Mouse (Mus musculus) megakaryocyte, embryonic 14.5 days (primary cell): ENCODE data around the gene Fam71b. TPM values are rescaled to one million over a fixed set of nuclear protein-coding genes. Genes with fewer than 3 reads are reported as not detected.

Experiments
- H3K27me3 ChIP-seq: replicated peaks from 2 replicates; pipeline ENCODE3; 2012; ENCODE audit warnings: inconsistent platforms
- H3K36me3 ChIP-seq: replicated peaks from 2 replicates; pipeline ENCODE3; 2012; ENCODE audit warnings: low read length, inconsistent platforms, mixed read lengths
- H3K4me1 ChIP-seq: 2 replicates; pipeline ENCODE4 v1.6.1; 2012; ENCODE audit warnings: inconsistent platforms
- H3K4me3 ChIP-seq: replicated peaks from 2 replicates; pipeline ENCODE3; 2012; ENCODE audit warnings: moderate library complexity, mild to moderate bottlenecking, inconsistent platforms
- H3K9me3 ChIP-seq: 2 replicates; pipeline ENCODE4 v1.6.1; 2012; ENCODE audit warnings: inconsistent platforms
- FLI1 ChIP-seq: IDR thresholded peaks from 2 replicates; pipeline ENCODE4 v1.6.1; 2012; ENCODE audit warnings: low read length, inconsistent platforms, mixed read lengths
- GATA1 ChIP-seq: IDR thresholded peaks from 3 replicates; pipeline ENCODE4 v1.6.1; 2012; ENCODE audit warnings: mixed read lengths, low read length, inconsistent platforms, borderline replicate concordance
- polyA plus RNA-seq: library from polyadenylated mRNA; stranded (reverse); fragments of >175 nt; gene quantifications from 2 replicates; pipeline ENCODE4 v1.2.3, GENCODE M21; 2012; ENCODE audit warnings: low replicate concordance; ENCODE audit not compliant: insufficient read depth

The Fam71b gene
- 0.43 and 2.6 TPM in 2 replicates for polyA plus RNA-seq

DNA sequence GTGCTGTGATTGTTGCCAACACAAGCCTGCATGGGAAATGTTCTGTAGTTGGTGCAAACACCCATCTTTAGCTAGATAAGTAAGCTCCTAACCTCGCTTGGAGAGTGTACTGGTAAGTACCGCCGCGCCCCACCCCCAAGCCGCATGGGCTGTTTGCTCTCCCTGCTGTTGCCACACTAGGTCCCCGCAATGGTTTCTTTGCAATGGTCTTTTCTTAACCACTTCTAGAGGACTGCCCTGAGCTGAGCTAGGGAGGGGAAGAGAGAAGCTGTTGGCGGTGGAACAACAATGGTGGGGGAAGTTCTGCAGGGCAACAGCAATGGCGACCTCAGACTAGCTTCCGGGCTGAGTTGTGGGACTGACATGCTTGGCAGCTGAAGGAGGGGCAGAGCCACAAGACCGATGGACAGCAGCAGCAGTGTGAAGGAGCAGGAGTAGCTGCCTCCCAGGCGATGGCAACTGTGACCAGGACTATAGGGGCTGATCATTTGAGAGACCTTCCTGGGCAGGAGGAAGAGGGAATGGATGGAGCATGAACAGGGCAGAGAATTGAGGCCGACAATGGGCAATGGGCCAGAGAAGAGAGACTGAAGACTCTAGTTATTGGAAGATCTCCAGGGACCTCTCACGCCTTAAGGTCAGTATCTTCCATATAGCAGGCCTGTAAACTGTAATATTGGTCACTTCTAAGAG lies at the start of gene Fam71b:
Gene Fam71b, plus strand, starts transcription at position 393 of the 693 bp plus-strand sequence.
- TF ChIP-seq FLI1 (no peak), GATA1 (no peak)
- Histone ChIP-seq H3K4me3 (peak within 1 kb of the TSS; percentile 24), H3K4me1 (peaks cover 37% of the 10 kb centered on the region)

DNA sequence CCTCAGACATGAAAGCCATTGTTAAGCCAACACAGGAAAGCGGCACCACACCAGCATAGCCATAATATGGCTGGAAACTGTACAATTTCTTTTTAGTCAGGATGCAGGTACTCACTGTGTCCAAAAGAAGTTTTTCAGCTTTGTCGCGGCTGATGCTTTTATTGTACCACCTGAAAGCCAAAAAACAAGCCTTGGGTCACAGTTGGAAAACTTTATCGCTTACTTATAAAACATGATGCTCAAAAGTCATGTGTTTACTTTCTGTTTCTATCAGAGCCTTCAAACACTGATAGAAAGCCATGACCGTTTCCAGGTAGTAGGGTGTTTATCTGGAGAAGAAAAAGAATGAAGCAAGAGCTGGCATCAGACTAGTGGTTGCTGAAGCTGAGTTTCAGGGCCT lies 48.6 kb upstream of the Fam71b start:
- Histone ChIP-seq H3K9me3 (no peaks in the 10 kb centered on the region), H3K36me3 (no peaks in the 10 kb centered on the region), H3K4me1 (peaks cover 19% of the 10 kb centered on the region), H3K4me3 (no peak overlapping the region), H3K27me3 (no peaks in the 10 kb centered on the region)
- no peak for TF ChIP-seq FLI1
- no peak for TF ChIP-seq GATA1

More for the DNA sequence above, at the start of gene Fam71b:
- Histone ChIP-seq H3K27me3 (peaks cover 20% of the 10 kb centered on the region), H3K36me3 (no peaks in the 10 kb centered on the region), H3K9me3 (no peaks in the 10 kb centered on the region)

DNA sequence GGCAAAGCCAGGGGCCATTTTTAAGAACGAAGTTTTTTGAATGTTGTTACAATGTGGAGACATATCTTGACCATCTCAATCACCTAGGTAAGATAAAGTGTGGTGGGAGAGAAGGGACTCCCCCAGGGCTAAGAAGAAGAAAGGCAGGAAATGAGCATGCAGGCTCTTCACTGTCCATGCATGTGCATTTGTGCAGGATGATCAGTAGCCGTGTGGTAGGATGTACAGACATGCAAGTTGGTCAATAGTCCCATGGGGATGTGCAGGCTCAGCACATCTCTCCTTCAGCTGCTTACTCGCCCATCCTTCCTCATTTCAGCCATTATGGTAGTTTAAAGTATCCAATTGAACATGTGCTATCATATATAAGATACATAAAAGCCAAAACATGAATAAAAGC lies 47.9 kb upstream of the Fam71b start:
- Histone ChIP-seq H3K36me3 (no peaks in the 10 kb centered on the region), H3K4me1 (peaks cover 15% of the 10 kb centered on the region), H3K27me3 (no peaks in the 10 kb centered on the region), H3K9me3 (no peaks in the 10 kb centered on the region), H3K4me3 (no peak overlapping the region)
- TF ChIP-seq GATA1 (no peak), FLI1 (no peak)

DNA sequence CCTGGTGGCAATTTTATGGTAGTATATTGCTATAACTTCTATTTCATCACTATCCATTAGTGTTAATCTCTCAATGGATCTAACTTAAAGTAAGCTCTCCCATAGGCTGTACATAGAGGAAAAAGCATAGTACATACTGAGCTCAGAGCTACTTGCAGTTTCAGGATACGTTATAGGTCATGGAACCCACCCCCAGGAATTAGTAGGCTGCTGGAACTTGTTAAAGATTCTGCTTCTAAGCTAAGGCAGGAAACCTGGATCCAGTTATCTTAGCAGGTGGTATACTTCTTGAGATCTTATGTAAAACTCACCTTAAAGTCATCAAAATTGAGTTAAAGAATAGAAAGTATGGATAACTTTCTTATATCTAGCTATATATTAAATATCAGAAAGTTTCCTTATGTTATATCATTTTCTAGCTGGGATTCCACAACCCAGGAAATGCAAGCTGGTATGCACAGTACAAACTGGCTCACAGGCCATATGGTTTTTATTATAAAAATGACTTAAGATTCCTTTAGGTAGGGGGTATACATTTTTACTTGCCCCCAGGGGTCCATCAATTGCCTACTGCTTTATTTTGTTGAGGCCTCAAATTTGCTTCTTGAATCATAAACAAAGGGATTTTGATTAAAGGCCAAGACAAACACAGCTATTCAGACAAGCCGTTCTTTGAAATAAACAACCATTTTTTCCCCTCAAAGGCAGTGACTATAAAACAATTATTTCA lies 46.5 kb upstream of the Fam71b start:
- Histone ChIP-seq H3K27me3 (no peaks in the 10 kb centered on the region), H3K36me3 (no peaks in the 10 kb centered on the region)

DNA sequence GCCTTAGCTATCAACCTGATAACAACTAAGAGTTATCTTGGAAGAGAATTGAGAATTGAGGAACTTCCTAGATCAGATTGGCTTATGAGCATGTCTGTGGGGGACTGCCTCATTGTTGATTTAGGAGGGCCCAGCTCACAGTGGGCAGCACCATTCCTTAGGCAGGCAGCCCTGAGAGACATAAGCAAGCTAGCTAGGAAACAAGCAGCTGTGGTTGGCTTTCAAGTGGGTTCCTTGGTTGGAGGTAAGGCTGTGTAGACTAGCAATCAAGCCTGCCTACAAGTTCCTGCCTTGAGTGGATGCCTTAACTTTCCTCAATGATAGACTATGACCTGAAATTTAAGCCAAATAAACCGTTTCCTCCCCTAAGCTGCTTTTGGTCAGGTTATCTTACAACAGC lies 38.0 kb upstream of the Fam71b start:
- Histone ChIP-seq H3K36me3 (no peaks in the 10 kb centered on the region), H3K27me3 (peaks cover 12% of the 10 kb centered on the region), H3K4me1 (peaks cover 10% of the 10 kb centered on the region), H3K9me3 (no peaks in the 10 kb centered on the region; the same call in 1 of the 2 replicates), H3K4me3 (no peak overlapping the region)
- TF ChIP-seq GATA1 (no peak), FLI1 (no peak)

More for the DNA sequence above, 46.5 kb upstream of the Fam71b start:
- no peaks in the 10 kb centered on the region for H3K9me3 ChIP-seq
- peaks cover 1% of the 10 kb centered on the region for H3K4me1 ChIP-seq
- H3K4me3 ChIP-seq, result no peak overlapping the region
- no peak for TF ChIP-seq FLI1
- no peak for TF ChIP-seq GATA1

DNA sequence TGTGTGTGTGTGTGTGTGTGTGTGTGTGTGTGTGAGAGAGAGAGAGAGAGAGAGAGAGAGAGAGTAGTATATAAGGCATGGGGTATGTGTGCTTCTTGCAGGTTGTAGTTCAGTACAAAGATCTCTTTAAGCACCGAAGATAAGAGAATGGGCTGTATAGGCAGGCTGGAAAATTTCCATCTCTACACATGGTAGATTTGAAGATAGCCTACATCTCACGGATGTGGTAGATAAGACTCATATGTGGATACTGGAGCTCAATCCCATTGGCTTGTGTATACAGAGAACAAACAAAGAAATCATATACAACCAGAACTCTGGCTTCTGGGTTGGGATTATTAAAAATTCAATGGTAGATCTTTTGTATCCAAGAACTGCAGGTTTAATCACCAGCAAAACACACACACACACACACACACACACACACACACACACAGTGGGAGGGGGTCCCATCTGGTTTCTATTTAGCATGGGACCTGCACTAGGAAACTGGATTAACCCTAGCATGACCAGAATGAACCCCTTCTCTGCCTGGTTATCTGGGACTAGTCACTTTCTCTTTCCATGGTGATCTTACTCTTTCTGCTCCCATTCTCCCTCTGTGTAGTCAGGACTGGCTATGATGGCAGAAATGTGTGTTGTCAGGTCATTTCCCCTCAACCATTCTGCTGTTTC lies 35.2 kb upstream of the Fam71b start:
- TF ChIP-seq FLI1, result no peak
- TF ChIP-seq GATA1, result no peak
- Histone ChIP-seq H3K27me3 (peaks cover 12% of the 10 kb centered on the region), H3K4me1 (peaks cover 15% of the 10 kb centered on the region), H3K9me3 (no peaks in the 10 kb centered on the region; the same call in 1 of the 2 replicates), H3K36me3 (no peaks in the 10 kb centered on the region), H3K4me3 (no peak overlapping the region)

DNA sequence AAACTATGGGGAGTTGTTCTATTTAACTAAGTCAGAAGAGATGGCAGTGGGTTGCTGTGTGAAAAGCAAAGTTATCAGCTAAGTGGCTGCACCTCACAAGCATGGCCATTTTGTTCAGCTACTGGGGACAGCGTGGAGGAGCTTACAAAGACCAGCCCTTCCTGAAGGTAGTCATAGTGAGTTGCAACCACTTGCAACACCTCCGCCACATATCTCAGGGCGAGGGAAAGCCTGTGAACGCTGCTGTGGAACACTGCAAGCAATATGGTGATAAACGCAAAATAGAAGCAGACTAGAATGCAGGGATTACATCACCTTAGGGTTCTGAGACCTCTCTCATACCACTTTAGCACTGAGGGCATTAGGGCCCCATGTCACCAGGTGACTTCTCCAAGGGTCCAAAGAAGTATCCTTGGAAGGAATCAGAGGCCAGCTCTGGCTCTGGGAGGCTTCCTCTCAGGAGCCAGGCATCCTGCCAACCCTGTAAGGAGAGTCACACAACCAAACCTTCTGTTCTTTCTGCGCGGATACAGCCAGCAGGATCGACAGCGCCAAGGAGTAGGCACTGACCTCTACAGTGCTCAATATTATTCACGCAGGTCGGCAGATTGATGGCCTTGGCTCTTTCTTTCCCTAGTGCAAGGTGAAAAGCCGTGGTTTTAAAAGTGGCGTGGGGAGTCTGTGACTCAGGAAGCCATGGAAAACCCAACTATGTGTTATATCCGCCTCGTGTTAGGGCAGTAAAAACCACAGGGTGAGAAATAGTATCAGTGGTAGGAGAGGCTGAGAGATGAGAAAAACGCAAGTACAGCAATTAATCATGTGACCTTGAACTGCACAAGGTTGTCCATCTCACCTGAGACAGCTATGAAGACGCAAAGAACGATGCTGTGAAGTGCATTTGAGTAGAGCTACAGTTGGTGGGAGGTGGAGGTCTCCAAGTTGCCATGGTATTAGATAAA lies 34.0 kb upstream of the Fam71b start:
- no peaks in the 10 kb centered on the region for H3K36me3 ChIP-seq

DNA sequence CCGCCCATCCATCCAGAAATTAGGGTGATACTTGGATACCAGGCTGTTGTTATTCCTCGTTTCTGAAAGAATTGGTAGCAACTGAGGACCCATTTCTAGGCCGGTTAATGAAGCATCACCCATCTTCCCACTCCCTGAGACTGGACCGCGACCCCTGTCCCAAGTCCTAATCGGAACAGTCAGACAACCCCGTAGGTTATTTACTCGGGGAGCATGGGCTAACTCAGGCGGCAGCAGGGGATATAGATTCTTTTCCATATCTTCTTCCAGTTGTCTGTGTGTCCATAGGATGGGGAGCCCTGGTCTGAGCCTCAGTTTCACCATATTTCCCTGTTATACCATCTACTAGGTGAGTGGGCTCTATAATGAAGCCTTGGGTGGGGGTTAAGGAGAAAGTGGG lies 32.5 kb upstream of the Fam71b start:
- TF ChIP-seq FLI1 (no peak), GATA1 (no peak)
- Histone ChIP-seq H3K4me3 (no peak overlapping the region), H3K27me3 (peaks cover 8% of the 10 kb centered on the region), H3K4me1 (peaks cover 15% of the 10 kb centered on the region), H3K9me3 (no peaks in the 10 kb centered on the region), H3K36me3 (no peaks in the 10 kb centered on the region)

More for the DNA sequence above, 34.0 kb upstream of the Fam71b start:
- Histone ChIP-seq H3K27me3 (peaks cover 12% of the 10 kb centered on the region), H3K9me3 (no peaks in the 10 kb centered on the region; the same call in 1 of the 2 replicates), H3K4me3 (no peak overlapping the region), H3K4me1 (peaks cover 15% of the 10 kb centered on the region)
- no peak for TF ChIP-seq GATA1
- no peak for TF ChIP-seq FLI1

DNA sequence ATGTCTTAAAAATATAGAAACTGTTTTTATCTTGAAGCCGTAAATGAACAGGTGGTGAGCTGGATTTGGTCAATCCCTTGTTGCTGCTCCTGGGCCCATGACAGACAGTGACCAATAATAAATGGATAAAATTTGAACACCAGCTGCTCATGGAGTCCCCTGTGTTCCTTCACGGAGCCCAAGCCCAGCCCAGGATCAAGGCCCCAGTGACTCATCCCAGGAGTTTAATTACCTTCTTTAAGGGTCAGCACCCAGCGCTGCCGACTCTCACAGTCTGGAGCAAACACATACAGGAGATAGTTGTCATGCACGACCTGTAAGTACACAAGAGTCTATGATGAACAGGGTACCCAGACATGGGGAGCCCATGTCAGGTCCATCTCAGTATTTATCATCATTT lies 30.6 kb upstream of the Fam71b start:
- TF ChIP-seq GATA1 (no peak), FLI1 (no peak)
- no peaks in the 10 kb centered on the region for H3K9me3 ChIP-seq
- H3K4me1 ChIP-seq, result peaks cover 15% of the 10 kb centered on the region
- no peak overlapping the region for H3K4me3 ChIP-seq
- peaks cover 6% of the 10 kb centered on the region for H3K27me3 ChIP-seq
- no peaks in the 10 kb centered on the region for H3K36me3 ChIP-seq
